Mouse (Mus musculus) left cerebral cortex, adult 18-20 months (tissue): Measurements from ENCODE around the gene Tenm2. TPM values are rescaled to one million over a fixed set of nuclear protein-coding genes. Genes with fewer than 3 reads are reported as not detected.

Source experiments
- DNase-seq, 2 experiments: peaks; one replicate each; pipeline ENCODE4 v3.0.0; 2021 to 2022; ENCODE audit warnings: low spot score in 2 of 2, mixed read lengths in 1 of 2
- total RNA-seq, 2 experiments: library from RNA; stranded (reverse); gene quantifications; 2 replicates each; pipeline ENCODE4 v1.2.3; 2021

Tenm2 gene
- total RNA-seq, 2 experiments from 2014 or later: 74.9 to 82.1 TPM

DNA sequence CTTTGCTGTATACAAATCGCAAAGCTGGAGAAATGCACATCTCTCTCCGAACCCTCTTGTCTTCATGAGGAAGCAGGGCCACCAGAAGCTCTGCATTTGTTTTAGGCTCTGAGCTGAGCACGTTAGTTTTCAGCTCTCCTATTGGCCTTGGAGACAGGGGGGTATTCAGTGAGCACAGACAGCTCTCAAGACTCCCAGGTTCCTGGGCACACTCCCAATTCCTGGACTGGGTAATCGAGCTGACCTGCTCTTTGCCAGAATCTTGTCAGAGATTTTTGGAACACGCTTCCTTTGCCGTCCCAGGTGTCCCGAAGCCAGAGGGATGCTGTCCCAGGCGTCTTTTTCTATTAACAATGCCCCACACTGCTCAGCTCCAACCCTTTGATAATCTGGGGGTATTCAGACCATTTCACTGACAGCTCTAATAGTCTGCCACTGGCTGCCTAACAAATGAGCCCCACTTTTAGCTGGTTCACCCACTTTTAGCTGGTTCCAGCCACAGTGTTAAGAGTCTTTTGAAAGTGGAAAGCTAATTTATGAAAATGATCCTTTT, 1161.7 kb downstream of the Tenm2 start:
- no peak for DNase-seq

DNA sequence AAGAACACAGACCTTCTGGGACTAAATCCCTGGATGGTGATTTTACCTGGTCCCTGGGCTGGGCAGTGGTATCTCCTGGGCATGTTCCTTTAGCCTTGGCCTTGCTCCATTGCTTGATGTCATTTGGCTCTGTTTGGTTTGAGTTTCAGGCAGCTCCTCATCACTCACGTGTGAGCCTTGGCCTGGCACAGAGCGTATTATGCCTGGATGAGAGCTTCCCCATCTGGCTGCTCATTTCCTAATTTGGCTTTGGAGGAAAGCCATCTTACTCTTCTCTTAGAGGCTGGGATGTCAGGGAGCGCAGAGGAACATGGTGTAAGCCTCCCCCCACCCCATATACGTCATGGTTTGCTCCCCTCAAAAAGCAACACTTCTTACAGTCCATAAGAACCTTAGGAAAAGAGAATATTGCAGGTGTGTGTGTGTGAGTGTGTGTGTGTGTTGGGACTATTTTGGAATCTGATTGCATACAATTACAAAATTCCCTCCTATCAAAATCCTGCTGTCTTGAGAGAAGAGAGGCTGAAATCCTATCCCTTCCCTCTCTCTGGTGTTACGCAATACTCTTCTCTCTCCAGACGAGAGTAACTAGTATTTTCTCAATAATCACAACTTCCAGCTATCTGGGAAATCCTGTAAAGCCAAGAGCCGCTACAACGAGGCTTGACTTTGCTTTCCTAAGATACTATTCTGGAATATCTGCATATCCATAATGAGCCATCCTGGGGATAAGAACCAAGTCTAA, 1162.5 kb downstream of the Tenm2 start:
- peak; percentile 19 to 40 for DNase-seq

DNA sequence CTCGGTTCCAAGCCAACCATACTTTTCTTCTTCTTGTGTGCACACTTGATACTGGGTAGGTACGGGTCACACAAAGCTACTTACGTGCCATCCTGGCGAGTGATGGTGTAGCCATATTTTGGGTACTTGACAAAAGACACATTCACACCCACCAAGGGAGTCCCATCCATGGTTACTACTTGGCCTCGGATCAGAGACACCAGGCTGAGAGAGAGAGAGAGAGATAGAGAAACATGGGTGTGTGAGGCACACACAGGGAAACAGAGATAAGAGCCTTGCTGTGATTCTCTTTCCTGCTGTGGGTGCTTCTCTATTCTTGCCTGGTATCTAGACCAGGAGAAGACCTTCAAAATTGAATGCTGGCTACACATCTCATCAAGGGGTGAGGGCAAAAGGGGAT, 1163.1 kb downstream of the Tenm2 start:
- DNase-seq: no peak

DNA sequence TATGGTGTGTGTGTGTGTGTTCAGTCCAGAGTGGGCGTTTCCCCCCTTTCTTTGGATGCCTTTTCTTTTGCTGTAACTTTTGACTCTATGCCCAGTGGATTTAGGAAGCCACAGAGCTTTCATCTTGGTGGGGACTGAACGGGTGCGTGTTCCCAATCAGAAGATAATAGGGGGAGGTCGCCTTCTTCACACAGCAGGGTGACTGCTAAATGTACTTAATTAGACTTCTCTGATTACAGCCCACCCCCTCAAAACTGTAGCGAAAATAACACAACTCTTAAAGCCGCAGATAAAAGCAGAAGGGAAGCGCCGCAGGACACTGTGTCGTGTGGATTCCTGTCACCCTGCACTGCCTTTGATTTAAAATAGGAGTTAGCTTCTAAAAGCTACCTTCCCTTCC, 1163.7 kb downstream of the Tenm2 start:
- no peak for DNase-seq

- no peak for DNase-seq
Measured at GRCm38 (mm10) chr11:36059325-36059843, 1176.4 kb downstream of the Tenm2 start.

- no peak for DNase-seq
Measured at GRCm38 (mm10) chr11:36056525-36056924, 1179.2 kb downstream of the Tenm2 start.

DNA sequence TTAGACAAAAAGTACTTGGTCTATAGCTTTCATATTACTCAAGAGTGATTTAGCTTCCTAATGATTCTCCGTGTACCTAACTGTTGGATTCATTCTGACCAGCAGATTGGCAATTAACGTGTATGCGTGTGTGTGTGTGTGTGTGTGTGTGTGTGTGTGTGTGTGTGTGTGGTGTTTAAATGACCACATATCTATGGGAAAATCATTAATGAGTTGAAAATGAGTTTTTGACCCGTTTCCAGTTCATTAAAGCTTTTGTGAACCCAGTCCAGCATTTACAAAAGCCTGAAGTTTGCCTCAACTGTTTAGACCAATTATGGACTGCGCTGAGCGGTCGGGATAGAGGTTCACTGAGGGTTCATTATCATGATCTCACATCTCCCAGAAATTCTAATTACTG, 1181.4 kb downstream of the Tenm2 start:
- no peak for DNase-seq

GRCm38 (mm10) chr11:36053457-36053856, 1182.3 kb downstream of the Tenm2 start:
- DNase-seq: no peak

DNA sequence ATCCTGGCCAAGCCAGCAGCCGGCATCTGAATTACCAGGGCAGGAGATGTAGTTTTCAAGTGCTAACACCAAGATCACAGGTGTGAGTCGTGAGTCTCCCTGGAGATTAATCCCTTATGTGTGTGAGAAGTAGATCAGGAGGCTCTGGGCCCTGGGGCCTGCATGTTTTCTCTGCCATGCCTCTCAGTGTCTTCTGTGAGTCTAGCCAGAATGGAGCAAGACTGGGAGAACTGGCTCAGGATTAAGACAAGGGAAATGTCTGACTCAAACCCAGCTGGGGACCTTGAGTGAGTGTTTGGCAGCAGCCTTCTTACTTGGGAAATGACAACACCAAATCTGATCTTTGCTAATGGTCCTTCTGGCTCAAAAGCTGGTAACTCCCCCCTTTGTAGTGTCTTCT, 1183.2 kb downstream of the Tenm2 start:
- DNase-seq: no peak

- no peak for DNase-seq
Measured at GRCm38 (mm10) chr11:36052091-36052490, 1183.7 kb downstream of the Tenm2 start.

DNA sequence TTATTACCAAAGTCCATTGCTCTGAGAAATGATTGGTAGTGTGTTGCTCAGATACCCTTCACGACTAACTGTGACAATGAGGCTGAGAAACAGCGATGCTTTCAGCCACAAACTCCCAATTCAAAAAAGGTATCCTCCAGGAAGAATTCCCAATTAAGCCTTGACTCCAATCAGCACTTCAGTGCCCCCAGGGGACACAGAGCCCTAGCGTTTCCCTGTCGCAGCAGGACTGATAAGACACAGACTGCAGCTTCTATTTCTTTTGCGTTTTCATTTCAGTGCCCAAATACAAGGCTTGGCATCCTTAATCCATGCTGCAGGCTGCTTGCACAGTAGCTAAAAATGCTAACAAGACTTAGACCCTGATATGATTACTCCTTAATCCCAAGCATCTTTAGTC, 1186.2 kb downstream of the Tenm2 start:
- DNase-seq: no peak

DNA sequence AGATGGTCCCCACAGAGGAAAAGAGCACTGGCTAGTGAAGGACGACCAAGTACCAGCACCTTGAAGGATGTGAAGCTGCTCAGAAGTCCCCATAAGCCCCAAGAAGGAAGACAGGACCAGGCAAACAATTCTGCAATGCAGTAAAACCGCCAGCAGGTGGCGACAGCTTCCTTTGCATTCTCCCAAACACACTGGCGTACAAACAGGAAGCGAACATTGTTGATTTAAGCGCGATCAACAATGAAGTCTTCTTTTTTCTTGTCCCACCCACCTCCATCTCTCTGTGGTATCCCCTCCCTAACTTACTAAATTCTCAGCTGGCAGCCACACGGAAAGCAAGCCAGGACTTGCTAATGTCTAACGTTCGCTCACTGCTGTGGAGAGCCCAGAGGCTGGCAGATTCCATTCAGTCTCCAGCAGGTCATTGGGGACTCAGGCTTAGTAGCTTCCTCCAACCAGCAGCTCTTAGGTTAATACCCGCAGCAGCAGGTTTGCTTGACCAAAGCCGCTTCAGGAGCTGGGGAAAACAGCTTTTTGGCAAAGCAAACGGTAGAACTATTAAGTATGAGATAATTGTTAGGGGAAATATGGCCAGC, 1190.0 kb downstream of the Tenm2 start:
- DNase-seq: peak; percentile 78 to 82

DNA sequence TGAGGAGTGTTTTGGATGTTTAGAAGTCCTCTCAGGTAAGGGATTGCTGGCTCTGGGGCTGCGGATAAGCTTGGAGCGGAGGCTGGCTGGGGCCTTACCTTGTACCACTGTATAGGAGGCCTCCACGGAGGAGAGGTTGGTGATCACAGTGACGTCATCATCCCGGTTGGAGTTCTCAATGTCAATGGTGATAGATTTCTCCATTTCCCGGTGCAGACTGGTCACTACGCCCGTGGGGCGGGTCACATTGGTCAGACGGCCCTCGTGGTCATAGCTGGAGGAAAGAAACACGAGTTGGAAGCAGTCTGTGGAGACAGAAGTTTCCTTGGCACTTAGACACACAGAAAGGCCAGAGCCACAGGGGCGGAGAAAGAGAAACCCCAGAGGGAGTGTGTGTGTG, 1194.4 kb downstream of the Tenm2 start:
- no peak for DNase-seq

DNA sequence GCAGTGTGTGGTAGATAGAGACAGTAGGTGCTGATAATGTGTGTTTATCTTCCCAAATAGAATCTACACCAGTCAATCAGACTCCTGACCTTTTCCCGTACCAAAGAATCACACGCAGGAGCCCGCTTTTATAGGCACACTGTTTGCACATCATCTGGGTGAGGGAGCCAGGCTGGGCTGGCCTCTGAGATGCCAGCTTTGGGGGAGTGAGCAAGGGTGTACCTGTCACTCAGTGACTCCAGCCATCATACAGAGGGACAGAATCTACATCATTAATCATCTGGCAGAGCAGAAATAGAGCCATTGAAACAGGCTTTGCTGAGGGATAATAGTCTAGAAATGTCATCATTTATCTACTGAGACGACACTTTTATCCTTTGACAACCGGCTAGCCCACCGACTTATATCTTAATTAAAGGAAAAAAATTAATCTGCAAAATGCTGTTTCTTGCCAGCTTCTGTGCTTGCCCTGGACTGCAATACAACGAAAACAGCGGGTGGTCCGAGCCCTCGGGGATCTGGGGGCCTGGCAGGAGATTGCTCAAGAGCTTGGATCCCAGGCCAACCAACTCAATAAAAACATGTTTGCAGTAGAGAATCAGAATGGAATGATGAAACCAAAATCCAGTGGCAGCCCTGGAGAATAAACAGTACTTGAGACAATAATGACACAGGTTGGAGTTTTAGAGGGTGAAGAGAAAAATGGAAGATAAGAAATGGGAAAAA, 1195.1 kb downstream of the Tenm2 start:
- no peak for DNase-seq

- no peak for DNase-seq
Measured at GRCm38 (mm10) chr11:36039825-36040224, 1195.9 kb downstream of the Tenm2 start.

DNA sequence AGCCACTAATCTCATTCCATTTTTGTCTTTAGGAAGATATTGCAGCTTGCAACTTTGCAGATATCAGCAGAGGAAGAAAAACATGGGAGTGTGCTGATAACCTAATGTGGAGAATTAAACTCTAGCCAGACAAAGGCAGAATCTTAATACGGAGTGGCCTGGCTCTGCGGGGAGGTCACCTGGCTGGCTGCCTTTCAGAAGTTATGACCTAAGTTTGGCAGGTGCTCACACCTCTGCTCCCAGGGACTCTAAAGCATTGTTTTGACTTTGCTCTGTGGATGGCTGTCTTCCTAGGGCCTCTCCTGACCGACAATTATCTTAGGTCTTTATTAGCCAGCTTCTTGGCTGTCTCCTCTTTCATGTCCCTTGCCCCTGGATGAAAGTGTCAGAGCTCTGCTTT, 1197.4 kb downstream of the Tenm2 start:
- no peak for DNase-seq

DNA sequence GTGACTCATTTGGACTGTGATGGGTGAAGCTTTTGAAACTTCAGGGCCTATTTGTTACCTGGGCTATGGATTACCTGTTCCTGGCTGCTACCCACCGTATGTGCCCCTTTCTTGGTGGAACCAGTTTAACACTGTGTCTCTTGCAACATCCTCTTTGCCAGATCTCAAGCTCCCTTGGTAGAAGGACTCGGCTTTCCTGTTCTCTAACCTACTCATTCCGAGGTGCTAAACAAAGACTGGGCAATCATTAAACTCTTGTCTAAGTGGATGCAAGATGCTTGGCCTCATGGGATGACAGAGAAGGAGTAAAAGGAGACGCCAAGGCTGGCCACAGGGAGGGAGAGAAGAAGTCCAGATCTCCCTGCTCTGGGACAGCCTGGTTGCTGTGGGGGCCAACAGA, 1198.5 kb downstream of the Tenm2 start:
- no peak for DNase-seq

DNA sequence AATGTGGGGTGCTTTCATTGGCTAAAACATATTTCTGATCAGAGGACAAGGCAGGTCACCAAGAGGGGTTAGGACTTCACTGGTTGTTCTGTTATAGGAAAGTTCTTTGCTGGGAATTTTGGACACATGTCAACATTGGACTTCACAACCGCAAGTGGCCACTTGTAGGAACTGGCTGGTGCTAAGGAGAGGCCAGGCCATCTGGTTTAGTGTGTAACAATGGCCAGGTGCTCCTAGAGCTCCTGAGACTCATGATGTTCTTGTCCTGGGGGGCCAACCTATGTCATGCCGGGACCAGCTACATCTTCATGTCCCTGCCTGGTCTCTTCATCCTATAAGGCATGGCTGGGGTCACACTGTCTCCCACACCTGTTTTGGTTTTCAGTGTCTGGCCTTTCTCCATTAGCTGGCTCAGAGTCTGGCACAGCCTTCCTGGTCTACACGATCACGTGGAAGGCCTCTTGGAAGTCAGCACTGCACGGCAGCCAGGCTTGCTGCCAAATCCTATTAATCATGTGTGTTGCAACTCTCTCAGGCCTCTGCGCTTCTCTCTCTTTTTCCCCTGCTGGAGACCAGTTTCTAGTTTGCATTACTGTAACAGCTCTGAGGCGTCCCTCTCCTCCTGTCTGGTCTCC, 1199.6 kb downstream of the Tenm2 start:
- peak; percentile 61 to 64 for DNase-seq

DNA sequence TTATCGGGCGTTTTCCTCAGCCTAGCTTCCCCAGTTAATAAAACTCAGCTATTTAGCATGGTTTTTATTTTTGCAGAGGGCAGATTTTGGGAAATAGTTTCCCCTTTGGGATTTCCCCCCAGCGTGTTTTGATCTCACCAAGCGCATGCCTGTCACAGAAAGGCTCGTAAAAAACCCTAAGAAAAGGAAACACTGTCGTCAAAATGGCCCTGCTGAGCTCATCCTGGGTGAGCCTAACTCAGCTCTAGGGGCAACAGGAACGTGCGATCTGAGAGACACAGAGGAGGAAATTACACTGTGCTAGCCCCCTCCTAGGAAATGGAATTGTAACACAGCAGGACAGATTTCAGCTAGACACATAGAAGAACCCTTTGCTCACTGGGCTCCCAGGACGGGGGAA, 1204.0 kb downstream of the Tenm2 start:
- no peak for DNase-seq

- no peak for DNase-seq
Measured at GRCm38 (mm10) chr11:36020009-36020408, 1215.8 kb downstream of the Tenm2 start.

DNA sequence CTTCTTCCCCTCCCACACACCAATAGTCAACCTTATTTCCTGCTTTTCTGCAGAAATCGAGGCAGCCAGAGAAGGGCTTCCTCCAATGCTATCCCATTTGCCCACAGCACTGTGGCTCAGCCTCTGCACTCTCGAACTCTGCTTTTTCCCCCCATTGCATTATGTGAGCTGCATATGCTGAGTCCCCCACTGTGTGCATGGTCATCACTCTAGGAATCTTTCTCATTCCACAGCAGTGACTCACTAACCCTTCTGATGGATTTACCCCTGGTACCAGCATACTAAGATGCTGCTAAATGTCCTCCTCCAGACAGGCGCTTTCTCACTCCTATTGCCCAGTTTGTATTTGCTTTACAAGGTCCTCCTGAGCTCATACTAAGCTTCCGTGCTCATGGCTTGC, 1222.6 kb downstream of the Tenm2 start:
- DNase-seq: no peak
